Mouse (Mus musculus) CH12.LX (cell line): ENCODE data around the gene Rnf145. TPM values are rescaled to one million over a fixed set of nuclear protein-coding genes. Genes with fewer than 3 reads are reported as not detected.

ENCODE experiments used
- DNase-seq: peaks from one replicate; pipeline ENCODE4 v3.0.0-alpha.2; 2013; ENCODE audit errors: extremely low read depth
- H3K27ac ChIP-seq: 2 replicates; pipeline ENCODE4 v1.5.1; 2012; ENCODE audit warnings: low read depth, mild to moderate bottlenecking, control low read depth, moderate library complexity; ENCODE audit not compliant: insufficient read depth
- H3K27me3 ChIP-seq: replicated peaks from 2 replicates; pipeline ENCODE3; 2012; ENCODE audit warnings: inconsistent platforms
- H3K36me3 ChIP-seq, 2 experiments: replicated peaks in 1 of 2; 2 replicates each; pipeline versions ENCODE3 to v1.6.1; 2012; ENCODE audit warnings: inconsistent platforms in 1 of 2, low read length in 1 of 2, mild to moderate bottlenecking in 1 of 2, mixed read lengths in 1 of 2, moderate library complexity in 1 of 2; ENCODE audit not compliant: control insufficient read depth in 1 of 2, insufficient read depth in 1 of 2
- H3K4me1 ChIP-seq, 2 experiments: 2 replicates each; pipeline ENCODE4 v1.6.1; 2012; ENCODE audit warnings: inconsistent platforms in 1 of 2, moderate library complexity in 1 of 2; ENCODE audit not compliant: insufficient read depth in 2 of 2, control insufficient read depth in 1 of 2
- H3K4me2 ChIP-seq: 2 replicates; pipeline ENCODE4 v1.6.1; 2012; ENCODE audit warnings: low read depth, mild to moderate bottlenecking, control low read depth; ENCODE audit not compliant: poor library complexity, insufficient read depth, severe bottlenecking
- H3K4me3 ChIP-seq, 3 experiments: fragments of 150-350 bp in 1 of 3; sonication (generic) in 1 of 3; replicated peaks in 1 of 3; 2 replicates each; pipeline versions ENCODE3 to v1.5.1; 2011 to 2012; ENCODE audit warnings: low read depth in 2 of 3, low read length in 2 of 3, mild to moderate bottlenecking in 2 of 3, moderate library complexity in 2 of 3, control low read depth in 1 of 3, improper control_type of control experiment in 1 of 3, inconsistent platforms in 1 of 3, mixed read lengths in 1 of 3; ENCODE audit not compliant: poor library complexity in 1 of 3
- H3K79me2 ChIP-seq: replicated peaks from 2 replicates; pipeline ENCODE4 v1.6.1; 2012; ENCODE audit warnings: mild to moderate bottlenecking, moderate library complexity; ENCODE audit not compliant: control insufficient read depth, poor library complexity, insufficient read depth, severe bottlenecking; ENCODE audit errors: extremely low read depth
- H3K9ac ChIP-seq: 2 replicates; pipeline ENCODE4 v1.6.1; 2012; ENCODE audit warnings: low read depth, mild to moderate bottlenecking, control low read depth, moderate library complexity; ENCODE audit not compliant: insufficient read depth
- H3K9me3 ChIP-seq: replicated peaks from 2 replicates; pipeline ENCODE3; 2012; ENCODE audit warnings: low read length, inconsistent platforms, mixed read lengths
- CHD1 ChIP-seq: IDR thresholded peaks from 2 replicates; pipeline ENCODE4 v1.6.1; 2012; ENCODE audit warnings: low read depth, low read length, improper control_type of control experiment, inconsistent platforms
- CTCF ChIP-seq, 2 experiments: IDR thresholded peaks in 1 of 2; conservative IDR thresholded peaks in 1 of 2; 2 replicates each; pipeline ENCODE4 v1.5.1; 2011 to 2012; ENCODE audit warnings: low read depth in 2 of 2, low read length in 2 of 2, improper control_type of control experiment in 1 of 2, inconsistent platforms in 1 of 2, mild to moderate bottlenecking in 1 of 2, moderate library complexity in 1 of 2
- EP300 ChIP-seq: IDR thresholded peaks from 2 replicates; pipeline ENCODE4 v1.6.1; 2011; ENCODE audit warnings: low read length, improper control_type of control experiment
- HCFC1 ChIP-seq: IDR thresholded peaks from 2 replicates; pipeline ENCODE4 v1.6.1; 2012; ENCODE audit warnings: low read depth, mild to moderate bottlenecking, inconsistent platforms, low read length, improper control_type of control experiment
- JUN ChIP-seq: IDR thresholded peaks from 2 replicates; pipeline ENCODE4 v1.6.1; 2011; ENCODE audit warnings: low read depth, mild to moderate bottlenecking, low read length, improper control_type of control experiment, moderate library complexity; ENCODE audit not compliant: insufficient read depth
- JUND ChIP-seq: conservative IDR thresholded peaks from 2 replicates; pipeline ENCODE4 v1.6.1; 2011; ENCODE audit warnings: low read depth, low read length, improper control_type of control experiment
- MAFK ChIP-seq: IDR thresholded peaks from 2 replicates; pipeline ENCODE4 v1.6.1; 2011; ENCODE audit warnings: low read length, improper control_type of control experiment; ENCODE audit not compliant: insufficient replicate concordance
- MEF2A ChIP-seq: IDR thresholded peaks from 2 replicates; pipeline ENCODE4 v1.6.1; 2014; ENCODE audit warnings: low read depth, mild to moderate bottlenecking, inconsistent platforms, low read length, improper control_type of control experiment, borderline replicate concordance
- MXI1 ChIP-seq: IDR thresholded peaks from 2 replicates; pipeline ENCODE4 v1.6.1; 2011; ENCODE audit warnings: mild to moderate bottlenecking, low read depth, low read length, improper control_type of control experiment
- MYC ChIP-seq: IDR thresholded peaks from 2 replicates; pipeline ENCODE4 v1.6.1; 2011; ENCODE audit warnings: low read depth, mild to moderate bottlenecking, improper control_type of control experiment, low read length
- RAD21 ChIP-seq: IDR thresholded peaks from 2 replicates; pipeline ENCODE4 v1.6.1; 2011; ENCODE audit warnings: low read depth, mild to moderate bottlenecking, low read length, improper control_type of control experiment, moderate library complexity
- SIN3A ChIP-seq: IDR thresholded peaks from 2 replicates; pipeline ENCODE4 v1.6.1; 2012; ENCODE audit warnings: low read length, improper control_type of control experiment, inconsistent platforms
- SMC3 ChIP-seq: IDR thresholded peaks from 2 replicates; pipeline ENCODE4 v1.6.1; 2011; ENCODE audit warnings: low read depth, low read length, improper control_type of control experiment
- TBP ChIP-seq: conservative IDR thresholded peaks from 2 replicates; pipeline ENCODE4 v1.6.1; 2011; ENCODE audit warnings: low read depth, low read length, improper control_type of control experiment
- USF2 ChIP-seq: conservative IDR thresholded peaks from 2 replicates; pipeline ENCODE4 v1.6.1; 2011; ENCODE audit warnings: low read depth, low read length, improper control_type of control experiment
- ZC3H11A ChIP-seq: IDR thresholded peaks from 2 replicates; pipeline ENCODE4 v1.6.1; 2012; ENCODE audit warnings: low read depth, mild to moderate bottlenecking, inconsistent platforms, low read length, improper control_type of control experiment
- ZMIZ1 ChIP-seq: IDR thresholded peaks from 2 replicates; pipeline ENCODE4 v1.6.1; 2012; ENCODE audit warnings: low read depth, mild to moderate bottlenecking, inconsistent platforms, low read length, improper control_type of control experiment
- ZNF384 ChIP-seq: IDR thresholded peaks from 2 replicates; pipeline ENCODE4 v1.6.1; 2012; ENCODE audit warnings: low read depth, low read length, improper control_type of control experiment, inconsistent platforms
- dilution Hi-C: fragments of 300-500 bp; cut with MboI; formaldehyde crosslinking; loops from 2 replicates; pipeline ENCODE4 v1.14.3; 2020; ENCODE audit warnings: low sequenced_read_pairs; ENCODE audit not compliant: extremely low pct_unique_long_range_greater_than_20kb, extremely low pct_ligation_motif_present
- in situ Hi-C: fragments of 300-500 bp; cut with MboI; formaldehyde crosslinking; loops from 3 replicates; pipeline ENCODE4 v1.14.3; 2019; ENCODE audit warnings: low sequenced_read_pairs, low pct_ligation_motif_present, low pct_unique_long_range_greater_than_20kb, mixed read lengths
- polyA plus RNA-seq: library from polyadenylated mRNA; unstranded; fragments of >175 nt; gene quantifications from 2 replicates; pipeline ENCODE4 v1.2.1, GENCODE M21; 2012; ENCODE audit warnings: low read depth; ENCODE audit not compliant: insufficient read length
- total RNA-seq, 2 experiments: library from RNA; depleted of rRNA; stranded (reverse); fragments of 300-350 nt in 1 of 2; fragments of >200 nt in 1 of 2; gene quantifications; 2 replicates each; pipeline ENCODE4 v1.2.3; 2012 to 2014

Rnf145 gene
- total and polyA plus RNA-seq, 3 experiments = 44.3 to 60.5 (median 44.5) TPM

DNA sequence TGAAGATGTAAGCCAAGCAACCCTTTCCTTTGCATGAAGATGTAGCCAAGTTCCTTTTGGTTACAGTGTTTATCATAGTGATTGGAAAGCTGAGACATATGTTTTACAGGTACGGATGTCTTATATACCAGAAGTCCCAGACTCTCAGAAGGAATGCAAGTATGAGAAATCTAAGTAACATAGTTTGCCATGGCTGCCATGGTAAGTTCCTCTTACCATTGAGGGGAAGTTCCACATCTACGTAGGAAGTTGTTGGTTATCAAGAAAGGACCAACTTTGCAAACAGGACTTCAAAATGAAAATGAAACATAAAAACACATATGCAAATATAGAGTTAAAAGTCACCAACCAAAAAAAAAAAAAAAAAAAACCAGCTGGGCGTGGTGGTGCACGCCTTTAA, 40.4 kb upstream of the Rnf145 start:
- Histone ChIP-seq H3K27ac (no peak overlapping the region), H3K9me3 (peaks cover 6% of the 10 kb centered on the region), H3K4me3 (no peak overlapping the region), H3K4me2 (no peak overlapping the region), H3K4me1 (peaks cover 7 to 21% of the 10 kb centered on the region in 2 experiments; a peak in 3 of 4 replicates), H3K36me3 (no peaks in the 10 kb centered on the region), H3K79me2 (no peaks in the 10 kb centered on the region), H3K9ac (no peak overlapping the region), H3K27me3 (no peaks in the 10 kb centered on the region)
- dilution Hi-C loops (no loop called here), in situ Hi-C loops (no loop called here)
- no peak for DNase-seq
- TF ChIP-seq ZNF384 = peak; percentile 82
- peak; percentile 13; the same call in 1 of the 2 replicates for TF ChIP-seq EP300
- no peak for TF ChIP-seq CTCF (conservative IDR thresholded peaks at IDR 0.05 in 1 of 2, IDR thresholded peaks at IDR 0.05 in 1 of 2; ENCODE audit: low read depth in 2 of 2, low read length in 2 of 2)

DNA sequence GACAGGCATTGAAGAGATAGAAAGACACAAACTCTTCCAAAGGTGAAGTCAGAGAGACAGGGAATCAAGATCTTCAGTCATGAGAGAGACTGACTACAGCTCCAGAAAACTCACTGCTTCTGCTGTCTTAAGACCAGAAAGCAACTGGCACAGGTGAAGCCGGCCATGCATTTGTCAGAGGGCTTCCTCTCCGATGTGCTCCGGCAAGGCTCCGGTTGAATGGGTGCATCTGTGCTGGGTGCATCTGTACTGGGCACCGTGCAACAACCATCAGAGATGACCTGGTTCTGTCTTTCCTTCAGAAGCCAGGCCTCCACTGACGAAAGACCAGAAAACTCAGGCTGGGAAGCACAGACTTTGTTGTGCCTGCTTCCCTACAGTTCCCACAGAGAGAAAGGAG, 38.5 kb upstream of the Rnf145 start:
- DNase-seq = no peak
- no peaks in the 10 kb centered on the region for H3K27me3 ChIP-seq
- H3K27ac ChIP-seq = no peak overlapping the region
- dilution Hi-C loops = no loop called here
- no peak overlapping the region for H3K9ac ChIP-seq
- H3K4me1 ChIP-seq = peaks cover 5 to 13% of the 10 kb centered on the region in 2 experiments; a peak in 3 of 4 replicates
- H3K4me2 ChIP-seq = no peak overlapping the region
- no peaks in the 10 kb centered on the region for H3K36me3 ChIP-seq
- in situ Hi-C loops = no loop called here
- H3K4me3 ChIP-seq = no peak overlapping the region
- H3K9me3 ChIP-seq = peaks cover 6% of the 10 kb centered on the region
- no peak for TF ChIP-seq EP300
- no peak for TF ChIP-seq MEF2A
- no peak for TF ChIP-seq ZC3H11A
- TF ChIP-seq MXI1 = no peak
- TF ChIP-seq MYC = no peak
- TF ChIP-seq MAFK = no peak
- TF ChIP-seq USF2 = no peak
- no peak for TF ChIP-seq SIN3A
- no peak for TF ChIP-seq TBP
- no peak for TF ChIP-seq HCFC1
- no peak for TF ChIP-seq RAD21
- no peak for TF ChIP-seq CHD1
- no peak for TF ChIP-seq JUN
- no peak for TF ChIP-seq ZMIZ1
- TF ChIP-seq SMC3 = no peak
- no peak for TF ChIP-seq JUND
- no peaks in the 10 kb centered on the region for H3K79me2 ChIP-seq
